Mouse (Mus musculus): ENCODE measurements around the gene Slc6a11. TPM values are rescaled to one million over a fixed set of nuclear protein-coding genes. Genes with fewer than 3 reads are reported as not detected.

Slc6a11 gene
- polyA plus RNA-seq, 1 experiment from 2014 or later: not detected

GRCm38 (mm10) chr6:114245665-114246064 is 114.6 kb downstream of the Slc6a11 start:
- Histone ChIP-seq H3K36me3 (ENCODE audit: control insufficient read depth, insufficient read depth, low read length) (no peaks in the 10 kb centered on the region), H3K27me3 (ENCODE audit: control insufficient read depth, insufficient read depth, low read length) (peaks cover 17% of the 10 kb centered on the region), H3K27ac (replicated peaks in 1 of 2; ENCODE audit: control insufficient read depth in 1 of 2, insufficient read depth in 1 of 2, low read depth in 2 of 2, low read length in 2 of 2) (no peak overlapping the region), H3K4me3 (ENCODE audit: control insufficient read depth in 1 of 2, insufficient read depth in 1 of 2, low read depth in 1 of 2, low read length in 2 of 2) (no peak overlapping the region), H3K4me2 (ENCODE audit: low read length) (no peak overlapping the region), H3K9me3 (ENCODE audit: control insufficient read depth, low read length) (no peaks in the 10 kb centered on the region), H3K9ac (ENCODE audit: low read length) (no peak overlapping the region), H3K4me1 (ENCODE audit: control insufficient read depth in 2 of 2, insufficient read depth in 2 of 2, low read length in 2 of 2) (no peaks in the 10 kb centered on the region)
- no peak for ATAC-seq (ENCODE audit: insufficient number of reproducible peaks, insufficient read depth, low FRiP score, low read depth)
- WGBS: 76% methylated on average over 11 of the region's 11 CpGs

- H3K9ac ChIP-seq (ENCODE audit: low read length): no peak overlapping the region
- WGBS: 11% methylated on average over 5 of the region's 5 CpGs
- no peak overlapping the region for H3K27ac ChIP-seq (replicated peaks in 1 of 2; ENCODE audit: control insufficient read depth in 1 of 2, insufficient read depth in 1 of 2, low read depth in 2 of 2, low read length in 2 of 2)
- no peaks in the 10 kb centered on the region for H3K9me3 ChIP-seq (ENCODE audit: control insufficient read depth, low read length)
- no peaks in the 10 kb centered on the region for H3K36me3 ChIP-seq (ENCODE audit: control insufficient read depth, insufficient read depth, low read length)
- no peaks in the 10 kb centered on the region for H3K4me1 ChIP-seq (ENCODE audit: control insufficient read depth in 2 of 2, insufficient read depth in 2 of 2, low read length in 2 of 2)
- no peak for ATAC-seq (ENCODE audit: insufficient number of reproducible peaks, insufficient read depth, low FRiP score, low read depth)
- no peak overlapping the region for H3K4me2 ChIP-seq (ENCODE audit: low read length)
- no peak overlapping the region for H3K4me3 ChIP-seq (ENCODE audit: control insufficient read depth in 1 of 2, insufficient read depth in 1 of 2, low read depth in 1 of 2, low read length in 2 of 2)
- peaks cover 35% of the 10 kb centered on the region for H3K27me3 ChIP-seq (ENCODE audit: control insufficient read depth, insufficient read depth, low read length)
Measured at GRCm38 (mm10) chr6:114250311-114250710, 119.3 kb downstream of the Slc6a11 start.

- no peak for ATAC-seq (ENCODE audit: insufficient number of reproducible peaks, insufficient read depth, low FRiP score, low read depth)
- no peaks in the 10 kb centered on the region for H3K9me3 ChIP-seq (ENCODE audit: control insufficient read depth, low read length)
- 62% methylated on average over 14 of the region's 14 CpGs for WGBS
Measured at GRCm38 (mm10) chr6:114254927-114255326, 123.9 kb downstream of the Slc6a11 start.

GRCm38 (mm10) chr6:114257762-114258361 is 126.8 kb downstream of the Slc6a11 start:
- Histone ChIP-seq H3K4me2 (ENCODE audit: low read length) (no peak overlapping the region), H3K4me3 (ENCODE audit: control insufficient read depth in 1 of 2, insufficient read depth in 1 of 2, low read depth in 1 of 2, low read length in 2 of 2) (no peak overlapping the region), H3K9ac (ENCODE audit: low read length) (no peak overlapping the region), H3K27ac (replicated peaks in 1 of 2; ENCODE audit: control insufficient read depth in 1 of 2, insufficient read depth in 1 of 2, low read depth in 2 of 2, low read length in 2 of 2) (no peak overlapping the region), H3K4me1 (ENCODE audit: control insufficient read depth in 2 of 2, insufficient read depth in 2 of 2, low read length in 2 of 2) (no peaks in the 10 kb centered on the region; a peak in 1 of 4 replicates), H3K36me3 (ENCODE audit: control insufficient read depth, insufficient read depth, low read length) (no peaks in the 10 kb centered on the region), H3K9me3 (ENCODE audit: control insufficient read depth, low read length) (no peaks in the 10 kb centered on the region), H3K27me3 (ENCODE audit: control insufficient read depth, insufficient read depth, low read length) (peaks cover 4% of the 10 kb centered on the region)
- ATAC-seq (ENCODE audit: insufficient number of reproducible peaks, insufficient read depth, low FRiP score, low read depth): no peak
- 89% methylated on average over 1 of the region's 1 CpGs for WGBS

More at GRCm38 (mm10) chr6:114254927-114255326, 123.9 kb downstream of the Slc6a11 start:
- no peaks in the 10 kb centered on the region for H3K36me3 ChIP-seq (ENCODE audit: control insufficient read depth, insufficient read depth, low read length)
- H3K4me3 ChIP-seq (ENCODE audit: control insufficient read depth in 1 of 2, insufficient read depth in 1 of 2, low read depth in 1 of 2, low read length in 2 of 2): no peak overlapping the region
- H3K27me3 ChIP-seq (ENCODE audit: control insufficient read depth, insufficient read depth, low read length): peaks cover 17% of the 10 kb centered on the region
- H3K4me1 ChIP-seq (ENCODE audit: control insufficient read depth in 2 of 2, insufficient read depth in 2 of 2, low read length in 2 of 2): no peaks in the 10 kb centered on the region
- no peak overlapping the region for H3K9ac ChIP-seq (ENCODE audit: low read length)
- no peak overlapping the region for H3K4me2 ChIP-seq (ENCODE audit: low read length)
- no peak overlapping the region for H3K27ac ChIP-seq (replicated peaks in 1 of 2; ENCODE audit: control insufficient read depth in 1 of 2, insufficient read depth in 1 of 2, low read depth in 2 of 2, low read length in 2 of 2)

DNA sequence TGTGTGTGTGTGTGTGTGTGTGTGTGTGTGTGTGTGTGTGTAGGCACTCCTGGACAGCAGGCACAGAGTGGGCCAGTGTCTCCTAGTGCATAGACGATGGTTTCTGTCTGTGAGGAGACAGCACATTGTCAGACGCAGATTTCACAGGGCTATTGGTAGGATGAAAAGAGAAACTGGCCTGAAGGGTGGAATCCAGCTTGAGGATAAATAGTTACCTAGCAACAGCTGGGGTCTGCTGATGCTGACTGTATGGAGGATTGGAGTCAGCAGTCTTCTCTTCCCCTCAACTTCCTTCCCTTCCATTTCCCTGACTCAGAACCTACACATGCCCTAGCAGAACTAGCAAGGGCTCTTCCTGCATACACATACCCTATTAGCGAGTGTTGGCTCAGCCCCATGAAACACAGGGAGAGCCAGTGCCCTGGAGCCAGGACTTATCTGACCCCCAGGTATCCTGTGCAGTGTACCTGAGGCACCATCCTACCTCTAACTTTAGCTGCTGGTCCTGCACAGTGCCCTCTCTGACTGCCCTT is 127.7 kb downstream of the Slc6a11 start:
- H3K9me3 ChIP-seq (ENCODE audit: control insufficient read depth, low read length): no peaks in the 10 kb centered on the region
- 66% methylated on average over 3 of the region's 3 CpGs for WGBS
- no peak overlapping the region for H3K4me2 ChIP-seq (ENCODE audit: low read length)
- ATAC-seq (ENCODE audit: insufficient number of reproducible peaks, insufficient read depth, low FRiP score, low read depth): no peak
- no peaks in the 10 kb centered on the region for H3K36me3 ChIP-seq (ENCODE audit: control insufficient read depth, insufficient read depth, low read length)
- H3K27ac ChIP-seq (replicated peaks in 1 of 2; ENCODE audit: control insufficient read depth in 1 of 2, insufficient read depth in 1 of 2, low read depth in 2 of 2, low read length in 2 of 2): no peak overlapping the region
- no peak overlapping the region for H3K9ac ChIP-seq (ENCODE audit: low read length)
- peaks cover 4% of the 10 kb centered on the region for H3K27me3 ChIP-seq (ENCODE audit: control insufficient read depth, insufficient read depth, low read length)
- no peak overlapping the region for H3K4me3 ChIP-seq (ENCODE audit: control insufficient read depth in 1 of 2, insufficient read depth in 1 of 2, low read depth in 1 of 2, low read length in 2 of 2)
- H3K4me1 ChIP-seq (ENCODE audit: control insufficient read depth in 2 of 2, insufficient read depth in 2 of 2, low read length in 2 of 2): peaks cover 0 to 1% of the 10 kb centered on the region in 2 experiments; a peak in 1 of 4 replicates

GRCm38 (mm10) chr6:114261609-114262008 is 130.6 kb downstream of the Slc6a11 start:
- no peaks in the 10 kb centered on the region for H3K36me3 ChIP-seq (ENCODE audit: control insufficient read depth, insufficient read depth, low read length)
- no peak overlapping the region for H3K4me2 ChIP-seq (ENCODE audit: low read length)
- no peak overlapping the region for H3K9ac ChIP-seq (ENCODE audit: low read length)
- no peak overlapping the region for H3K4me3 ChIP-seq (ENCODE audit: control insufficient read depth in 1 of 2, insufficient read depth in 1 of 2, low read depth in 1 of 2, low read length in 2 of 2)
- peaks cover 7% of the 10 kb centered on the region; the same call in 1 of the 2 replicates for H3K27me3 ChIP-seq (ENCODE audit: control insufficient read depth, insufficient read depth, low read length)
- H3K9me3 ChIP-seq (ENCODE audit: control insufficient read depth, low read length): no peaks in the 10 kb centered on the region
- H3K4me1 ChIP-seq (ENCODE audit: control insufficient read depth in 2 of 2, insufficient read depth in 2 of 2, low read length in 2 of 2): peaks cover 3 to 11% of the 10 kb centered on the region in 2 experiments; a peak in 2 of 4 replicates
- no peak overlapping the region for H3K27ac ChIP-seq (replicated peaks in 1 of 2; ENCODE audit: control insufficient read depth in 1 of 2, insufficient read depth in 1 of 2, low read depth in 2 of 2, low read length in 2 of 2)
- ATAC-seq (ENCODE audit: insufficient number of reproducible peaks, insufficient read depth, low FRiP score, low read depth): no peak
- WGBS: 50% methylated on average over 6 of the region's 6 CpGs

GRCm38 (mm10) chr6:114264010-114264409 is 133.0 kb downstream of the Slc6a11 start:
- no peak overlapping the region for H3K9ac ChIP-seq (ENCODE audit: low read length)
- no peaks in the 10 kb centered on the region for H3K36me3 ChIP-seq (ENCODE audit: control insufficient read depth, insufficient read depth, low read length)
- peaks cover 19% of the 10 kb centered on the region for H3K27me3 ChIP-seq (ENCODE audit: control insufficient read depth, insufficient read depth, low read length)
- H3K4me2 ChIP-seq (ENCODE audit: low read length): no peak overlapping the region
- WGBS: 77% methylated on average over 3 of the region's 3 CpGs
- ATAC-seq (ENCODE audit: insufficient number of reproducible peaks, insufficient read depth, low FRiP score, low read depth): no peak
- no peak overlapping the region for H3K4me3 ChIP-seq (ENCODE audit: control insufficient read depth in 1 of 2, insufficient read depth in 1 of 2, low read depth in 1 of 2, low read length in 2 of 2)
- no peak overlapping the region for H3K27ac ChIP-seq (replicated peaks in 1 of 2; ENCODE audit: control insufficient read depth in 1 of 2, insufficient read depth in 1 of 2, low read depth in 2 of 2, low read length in 2 of 2)
- H3K4me1 ChIP-seq (ENCODE audit: control insufficient read depth in 2 of 2, insufficient read depth in 2 of 2, low read length in 2 of 2): peaks cover 3 to 11% of the 10 kb centered on the region in 2 experiments; a peak in 2 of 4 replicates
- H3K9me3 ChIP-seq (ENCODE audit: control insufficient read depth, low read length): no peaks in the 10 kb centered on the region

Data from heart, embryonic 14.5 days (tissue).